Mouse (Mus musculus) forebrain, embryonic 16.5 days (tissue): ENCODE results near the gene Sun3. TPM values are rescaled to one million over a fixed set of nuclear protein-coding genes. Genes with fewer than 3 reads are reported as not detected.

Source experiments
- ATAC-seq: fragments of 200-750 bp; cut with Nextera tagmentation; 2 replicates; pipeline ENCODE4 v1.8.0; 2017; ENCODE audit warnings: mild to moderate bottlenecking, moderate library complexity
- H3K27ac ChIP-seq: fragments of 300-500 bp; sonication (generic); 2 replicates; pipeline ENCODE4 v1.5.1; 2014; ENCODE audit warnings: low read length, control low read depth
- H3K27me3 ChIP-seq: fragments of 300-500 bp; sonication (generic); replicated peaks from 2 replicates; pipeline ENCODE4 v1.6.1; 2014; ENCODE audit warnings: low read length; ENCODE audit not compliant: control insufficient read depth, insufficient read depth
- H3K36me3 ChIP-seq: fragments of 300-500 bp; sonication (generic); 2 replicates; pipeline ENCODE4 v1.6.1; 2014; ENCODE audit not compliant: control insufficient read depth, insufficient read depth
- H3K4me1 ChIP-seq: fragments of 300-500 bp; sonication (generic); replicated peaks from 2 replicates; pipeline ENCODE4 v1.6.1; 2014; ENCODE audit warnings: low read length; ENCODE audit not compliant: control insufficient read depth, insufficient read depth
- H3K4me2 ChIP-seq: fragments of 300-500 bp; sonication (generic); 2 replicates; pipeline ENCODE4 v1.6.1; 2014; ENCODE audit warnings: mild to moderate bottlenecking, low read length, control low read depth
- H3K4me3 ChIP-seq: fragments of 300-500 bp; sonication (generic); replicated peaks from 2 replicates; pipeline ENCODE4 v1.5.1; 2014; ENCODE audit warnings: mild to moderate bottlenecking, low read length, control low read depth
- H3K9ac ChIP-seq: fragments of 300-500 bp; sonication (generic); replicated peaks from 2 replicates; pipeline ENCODE4 v1.6.1; 2014; ENCODE audit warnings: low read depth, low read length, control low read depth
- H3K9me3 ChIP-seq: fragments of 300-500 bp; sonication (generic); 2 replicates; pipeline ENCODE4 v1.6.1; 2016; ENCODE audit warnings: low read length; ENCODE audit not compliant: control insufficient read depth
- WGBS: fragments of 180-500 bp; shearing (Covaris S2); extraction: QIAGEN DNeasy Blood & Tissue Kit; methylation state at CpG from one replicate; pipeline ENCODE4 v1.1.7; 2014; 5-methylcytosine and 5-hydroxymethylcytosine counted together
- polyA plus RNA-seq: library from polyadenylated mRNA; unstranded; fragments of >200 nt; fragmentation: Nextera tagmentation; extraction: Ambion mirVana; gene quantifications from 2 replicates; pipeline ENCODE4 v1.2.1, GENCODE M21; 2015

Gene Sun3
- polyA plus RNA-seq, 1 experiment from 2014 or later: 0.24 TPM

- Histone ChIP-seq H3K4me3 (no peak overlapping the region), H3K27ac (no peak overlapping the region), H3K4me2 (no peak overlapping the region), H3K27me3 (peaks cover 7% of the 10 kb centered on the region; the same call in 1 of the 2 replicates), H3K4me1 (peaks cover 10% of the 10 kb centered on the region), H3K9me3 (no peaks in the 10 kb centered on the region), H3K9ac (no peak overlapping the region), H3K36me3 (no peaks in the 10 kb centered on the region)
- no peak for ATAC-seq
- 80% methylated on average over 5 of the region's 5 CpGs for whole genome bisulfite sequencing
These were observed 1.7 kb downstream of the Sun3 start for GRCm38 (mm10) chr11:9047044-9047443.

GRCm38 (mm10) chr11:9046546-9046945, 2.2 kb downstream of the Sun3 start:
- H3K9me3 ChIP-seq: no peaks in the 10 kb centered on the region
- peaks cover 7% of the 10 kb centered on the region; the same call in 1 of the 2 replicates for H3K27me3 ChIP-seq
- no peak overlapping the region for H3K9ac ChIP-seq
- H3K4me1 ChIP-seq: peaks cover 10% of the 10 kb centered on the region
- H3K36me3 ChIP-seq: no peaks in the 10 kb centered on the region
- H3K4me3 ChIP-seq: no peak overlapping the region
- whole genome bisulfite sequencing: 91% methylated on average over 2 of the region's 2 CpGs
- no peak overlapping the region for H3K27ac ChIP-seq
- ATAC-seq: no peak
- H3K4me2 ChIP-seq: no peak overlapping the region

- ATAC-seq: no peak
- Histone ChIP-seq H3K27ac (no peak overlapping the region), H3K4me1 (no peaks in the 10 kb centered on the region), H3K27me3 (no peaks in the 10 kb centered on the region), H3K9me3 (no peaks in the 10 kb centered on the region), H3K36me3 (no peaks in the 10 kb centered on the region), H3K4me3 (no peak overlapping the region), H3K9ac (no peak overlapping the region), H3K4me2 (no peak overlapping the region)
- WGBS: 90% methylated on average over 2 of the region's 2 CpGs
These were observed 17.3 kb downstream of the Sun3 start for GRCm38 (mm10) chr11:9031530-9031929.

- no peaks in the 10 kb centered on the region for H3K4me1 ChIP-seq
- no peak overlapping the region for H3K27ac ChIP-seq
- no peak for ATAC-seq
- no peak overlapping the region for H3K4me2 ChIP-seq
- no peak overlapping the region for H3K4me3 ChIP-seq
- H3K9ac ChIP-seq: no peak overlapping the region
- H3K9me3 ChIP-seq: no peaks in the 10 kb centered on the region
- WGBS: 77% methylated on average over 3 of the region's 3 CpGs
- H3K36me3 ChIP-seq: no peaks in the 10 kb centered on the region
- H3K27me3 ChIP-seq: no peaks in the 10 kb centered on the region
These were observed 23.6 kb downstream of the Sun3 start for GRCm38 (mm10) chr11:9025211-9025610.

- WGBS: 84% methylated on average over 7 of the region's 7 CpGs
- Histone ChIP-seq H3K4me3 (no peak overlapping the region), H3K36me3 (no peaks in the 10 kb centered on the region), H3K27ac (no peak overlapping the region), H3K27me3 (no peaks in the 10 kb centered on the region), H3K4me2 (no peak overlapping the region), H3K9me3 (no peaks in the 10 kb centered on the region), H3K4me1 (no peaks in the 10 kb centered on the region), H3K9ac (no peak overlapping the region)
- ATAC-seq: no peak
These were observed 24.0 kb downstream of the Sun3 start for GRCm38 (mm10) chr11:9024782-9025181.

- Histone ChIP-seq H3K4me2 (no peak overlapping the region), H3K27me3 (no peaks in the 10 kb centered on the region), H3K9me3 (no peaks in the 10 kb centered on the region), H3K9ac (no peak overlapping the region), H3K4me1 (no peaks in the 10 kb centered on the region), H3K36me3 (no peaks in the 10 kb centered on the region), H3K27ac (no peak overlapping the region), H3K4me3 (no peak overlapping the region)
- no peak for ATAC-seq
- 94% methylated on average over 5 of the region's 5 CpGs for whole genome bisulfite sequencing
These were observed 28.6 kb downstream of the Sun3 start for GRCm38 (mm10) chr11:9020207-9020606.

GRCm38 (mm10) chr11:9018491-9019267, 30.1 kb downstream of the Sun3 start:
- ATAC-seq: no peak
- Histone ChIP-seq H3K27ac (no peak overlapping the region), H3K36me3 (no peaks in the 10 kb centered on the region), H3K4me1 (no peaks in the 10 kb centered on the region), H3K9me3 (no peaks in the 10 kb centered on the region), H3K4me3 (no peak overlapping the region), H3K9ac (no peak overlapping the region), H3K27me3 (no peaks in the 10 kb centered on the region), H3K4me2 (no peak overlapping the region)
- 83% methylated on average over 6 of the region's 6 CpGs for WGBS

GRCm38 (mm10) chr11:9014740-9015139, 34.1 kb downstream of the Sun3 start:
- Histone ChIP-seq H3K27ac (no peak overlapping the region), H3K4me2 (no peak overlapping the region), H3K4me3 (no peak overlapping the region), H3K9ac (no peak overlapping the region), H3K27me3 (no peaks in the 10 kb centered on the region), H3K4me1 (peaks cover 7% of the 10 kb centered on the region), H3K36me3 (no peaks in the 10 kb centered on the region), H3K9me3 (no peaks in the 10 kb centered on the region)
- WGBS: 79% methylated on average over 3 of the region's 3 CpGs
- ATAC-seq: no peak

- H3K9ac ChIP-seq: peak overlapping the region; percentile 78
- no peaks in the 10 kb centered on the region for H3K27me3 ChIP-seq
- H3K4me1 ChIP-seq: peaks cover 10% of the 10 kb centered on the region
- no peak overlapping the region for H3K27ac ChIP-seq
- H3K4me3 ChIP-seq: peak overlapping the region; percentile 74
- no peaks in the 10 kb centered on the region for H3K9me3 ChIP-seq
- peak; percentile 16; the same call in 1 of the 2 replicates for ATAC-seq
- peak overlapping the region; percentile 64 for H3K4me2 ChIP-seq
- WGBS: 1% methylated on average over 3 of the region's 3 CpGs
- H3K36me3 ChIP-seq: no peaks in the 10 kb centered on the region
These were observed 37.4 kb downstream of the Sun3 start for GRCm38 (mm10) chr11:9011348-9011747.
